8 mouse cellular contexts compared by ENCODE assay signal in genomic region chr8:82863745-82864520, GRCm38 (mm10). TPM values are rescaled to one million over a fixed set of nuclear protein-coding genes. Genes with fewer than 3 reads are reported as not detected.
DNase-seq lines count a peak whose midpoint lies in the region; ATAC-seq lines count a peak whose summit lies in the region.

No protein-coding gene starts in this region.

- intact Hi-C loops in left cerebral cortex, postnatal 25 days (cut with DNase I) = loop anchor here (1.0 to 5.0 kb wide), 6 partner anchors 78 to 478 kb away; partner anchors contain the start of genes Gm10645 and Tbc1d9

- peak; percentile 77 for ATAC-seq in hindbrain, embryonic 16.5 days

- H3K4me3 ChIP-seq in hindbrain, embryonic 16.5 days (ENCODE audit: low read length) = peak overlapping the region; percentile 75

- H3K9me3 ChIP-seq in hindbrain, embryonic 16.5 days (ENCODE audit: control insufficient read depth, low read length) = no peaks in the 10 kb centered on the region

- peak overlapping the region; percentile 66 for H3K4me2 ChIP-seq in hindbrain, embryonic 16.5 days (ENCODE audit: low read length)

- DNase-seq in WW6 (ENCODE audit: low read depth, low spot score) = peak; percentile 16
- DNase-seq in cerebellum, postnatal 10 days = peak; percentile 84
- peak; percentile 56 to 59 for DNase-seq in frontal cortex, postnatal 36 days (ENCODE audit: low spot score in 2 of 2)
- DNase-seq in left cerebral cortex, postnatal 25 days (ENCODE audit: low spot score in 2 of 2) = peak; percentile 57 to 66
- DNase-seq in mesoderm, embryonic 11.5 days (ENCODE audit: low read depth, low spot score) = peak; percentile 56
- DNase-seq in skeletal muscle tissue, adult 2 months (ENCODE audit: low read depth, low spot score) = peak; percentile 51
- DNase-seq in c-Kit-positive CD71-positive TER-119-positive erythroid progenitor cells, embryonic 14.5 days (ENCODE audit: low spot score) = no peak

- peak overlapping the region; percentile 83 for H3K27ac ChIP-seq in hindbrain, embryonic 16.5 days (ENCODE audit: low read depth, low read length)

- H3K4me1 ChIP-seq in hindbrain, embryonic 16.5 days (ENCODE audit: control insufficient read depth, insufficient read depth, low read depth, low read length) = peaks cover 10% of the 10 kb centered on the region

- peak overlapping the region; percentile 84 for H3K9ac ChIP-seq in hindbrain, embryonic 16.5 days (ENCODE audit: low read depth, low read length)

- WGBS in hindbrain, embryonic 16.5 days = under 1% methylated on average over 77 of the region's 80 CpGs

- no peaks in the 10 kb centered on the region for H3K36me3 ChIP-seq in hindbrain, embryonic 16.5 days (ENCODE audit: control insufficient read depth, insufficient read depth, low read length)

- no peaks in the 10 kb centered on the region for H3K27me3 ChIP-seq in hindbrain, embryonic 16.5 days (replicated peaks; ENCODE audit: control insufficient read depth, insufficient read depth, low read length)

RNA-seq across cellular contexts. Expression of gene Rnf150, which starts 0.8 kb away (rescaled TPM):
- 2.0 and 2.1 TPM in 2 replicates for polyA plus RNA-seq in hindbrain, embryonic 16.5 days (2015; fragmentation: Nextera tagmentation; extraction: Ambion mirVana)
- 10 to 100 TPM; 41.3 to 47.5 TPM for total RNA-seq in left cerebral cortex, postnatal 25 days (2021)
